Mouse (Mus musculus): ENCODE measurements around the gene Tada2a. TPM values are rescaled to one million over a fixed set of nuclear protein-coding genes. Genes with fewer than 3 reads are reported as not detected.

Gene Tada2a
- total RNA-seq (2022): 10 to 100 TPM in 3 of 4 experiments, 1 to 10 TPM in 1; 9.7 to 14.3 (median 13.0) TPM

DNA sequence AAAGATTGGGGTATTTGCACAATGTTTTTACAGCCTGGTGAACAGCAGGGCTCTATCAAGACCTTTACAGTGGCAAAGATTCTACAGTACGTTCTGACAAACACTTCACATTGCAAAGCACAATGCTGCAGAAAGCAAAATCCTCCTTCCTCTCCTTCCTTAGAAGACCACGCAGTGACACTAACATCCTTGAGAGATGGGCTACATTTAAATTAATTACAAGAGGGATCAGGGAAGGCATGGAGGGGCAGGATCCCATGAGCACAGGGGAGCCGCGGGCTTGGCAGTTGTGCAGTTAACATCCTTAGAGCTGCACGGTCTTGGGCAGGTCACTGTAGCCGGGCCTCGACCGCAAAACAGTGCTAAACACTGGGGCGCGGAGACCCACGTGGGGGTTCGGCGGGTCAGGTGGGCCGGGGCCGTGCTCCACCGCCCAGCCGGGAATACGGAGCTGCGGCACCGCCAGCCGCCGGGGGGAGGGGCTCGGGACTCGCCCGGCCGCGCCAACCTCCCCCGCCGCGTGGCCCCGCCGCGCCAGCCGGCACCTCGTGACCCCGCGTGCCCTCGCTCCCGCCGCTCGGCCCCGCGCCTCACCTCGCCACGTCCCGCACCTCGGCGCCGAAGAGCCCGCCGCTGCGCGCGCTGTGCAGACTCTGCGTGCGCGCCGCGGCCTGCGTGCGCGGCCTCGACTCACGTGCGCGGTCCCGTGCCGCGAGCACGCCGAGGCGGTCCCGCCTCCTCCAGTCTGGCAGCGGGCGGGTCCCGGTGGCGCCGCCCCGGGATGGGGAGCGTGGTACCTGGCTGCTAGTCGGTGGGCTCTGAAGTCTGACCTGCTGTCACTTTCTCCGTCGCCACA is at the start of gene Tada2a, which contains the start of gene Acaca:
Gene Tada2a, minus strand, starts transcription at position 658 of the 856 bp plus-strand sequence.
Gene Acaca, plus strand, starts transcription at position 730 of the 856 bp plus-strand sequence.
- DNase-seq (ENCODE audit: low spot score in 2 of 2): peak; percentile 57 to 69

DNA sequence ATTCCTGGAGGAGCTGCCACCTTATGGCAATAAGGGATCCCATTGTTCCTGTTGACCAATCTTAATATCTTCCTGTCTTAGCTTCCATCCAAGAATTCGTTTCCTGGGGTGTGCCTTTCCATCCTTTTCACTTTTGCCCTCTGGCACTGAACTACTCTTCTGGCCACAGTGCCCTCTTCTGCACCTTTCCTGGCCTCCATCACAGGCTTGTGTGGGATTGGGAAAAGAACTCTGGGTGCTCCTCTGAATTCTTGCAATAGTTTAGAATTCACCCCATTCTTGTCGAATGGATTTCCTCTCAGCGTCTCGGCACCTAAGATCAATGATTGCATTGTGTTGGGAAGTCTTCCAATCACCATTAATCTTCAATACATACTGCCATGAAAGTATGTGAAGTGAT is 49.2 kb upstream of the Tada2a start:
- no peak for DNase-seq (ENCODE audit: low spot score in 2 of 2)

DNA sequence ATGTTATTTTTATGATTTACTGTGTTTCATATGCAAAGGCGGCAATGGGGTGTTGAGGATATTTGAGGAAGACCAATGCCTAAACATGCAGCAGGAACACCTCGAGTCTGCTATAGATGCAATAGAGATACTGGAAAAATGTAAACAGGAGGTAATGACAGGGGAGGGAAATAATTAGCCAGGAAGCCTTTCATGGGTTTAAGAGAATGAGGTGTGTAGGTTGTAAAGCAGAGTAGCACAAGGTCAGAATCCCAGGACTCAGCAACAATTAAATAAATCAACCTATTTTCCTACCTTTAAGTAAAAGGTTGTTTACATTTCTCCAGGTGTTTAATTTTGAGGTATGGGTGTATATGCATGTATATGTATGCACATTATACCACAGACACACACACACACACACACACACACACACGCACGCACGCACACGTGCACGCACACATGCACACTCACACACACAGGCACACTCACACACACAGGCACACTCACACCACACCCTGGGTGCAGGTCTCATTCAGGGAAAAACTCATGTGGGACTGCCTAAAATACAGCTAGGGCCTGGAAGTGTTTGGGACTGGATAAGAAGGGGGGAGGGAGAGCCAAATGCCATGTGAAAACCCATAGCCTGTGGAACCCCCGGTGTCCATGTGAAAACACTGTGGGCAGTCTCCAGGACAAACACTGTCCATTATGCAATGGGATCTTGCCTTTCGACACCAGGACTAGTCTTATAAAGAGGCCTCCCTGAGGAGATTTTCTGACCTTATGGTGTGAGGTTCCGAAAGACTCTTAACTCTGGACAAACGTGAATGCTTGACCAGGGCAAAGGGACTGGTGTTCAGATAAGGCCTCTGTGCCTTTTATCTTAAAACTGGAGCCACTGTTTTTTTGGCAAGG is 43.4 kb upstream of the Tada2a start:
- DNase-seq (ENCODE audit: low spot score in 2 of 2): no peak

DNA sequence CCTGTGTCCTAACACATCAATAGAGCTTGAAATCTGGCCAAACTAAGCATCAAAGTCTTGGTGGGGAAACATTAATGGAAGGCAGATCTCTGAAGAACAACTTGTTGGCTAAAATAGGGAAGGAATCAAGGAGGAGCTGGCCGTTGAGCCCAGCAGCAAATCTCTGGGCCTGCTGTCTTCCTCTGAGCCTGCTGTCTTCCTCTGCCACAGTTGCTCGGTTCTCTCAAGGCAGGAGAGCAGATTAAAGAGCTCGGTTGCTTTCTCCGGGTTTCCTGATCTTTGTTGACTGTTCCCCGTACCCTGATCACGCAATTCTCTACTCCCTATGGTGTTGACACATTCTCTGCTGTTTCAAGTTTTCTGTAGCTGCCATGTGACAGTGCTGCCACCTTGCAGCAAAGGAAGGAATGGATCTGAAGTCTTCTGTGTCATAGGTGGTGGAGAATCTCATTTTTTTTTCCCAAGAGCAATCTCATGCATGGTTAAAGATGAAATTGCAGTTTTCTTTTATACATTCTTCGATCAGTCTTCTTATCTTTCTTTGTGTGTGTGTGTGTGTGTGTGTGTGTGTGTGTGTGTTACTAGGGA is 39.4 kb upstream of the Tada2a start:
- DNase-seq (ENCODE audit: low spot score in 2 of 2): peak; percentile 9 to 11

DNA sequence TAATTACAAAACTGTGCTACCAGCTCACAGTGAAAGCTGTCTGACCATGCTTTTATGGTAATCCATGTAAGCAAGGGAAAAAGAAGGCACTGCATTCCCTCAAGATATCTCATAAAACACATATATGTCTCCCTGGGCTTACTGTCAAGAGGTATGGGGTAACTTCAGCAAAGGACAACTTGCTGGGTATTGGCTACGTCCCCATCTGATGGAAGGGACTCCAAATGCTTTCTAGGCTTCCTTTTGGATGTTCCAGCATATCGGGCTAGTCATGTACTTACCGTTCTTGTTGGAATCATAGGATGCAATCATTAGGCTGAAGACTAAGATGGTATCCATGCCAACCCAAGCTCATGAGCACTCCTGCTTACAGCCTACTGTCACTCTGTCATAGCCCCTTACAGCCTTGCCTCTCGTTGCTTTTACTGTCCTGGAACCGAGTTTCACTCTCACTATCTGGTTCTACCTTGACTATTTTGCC is 37.7 kb upstream of the Tada2a start, which contains the start of gene Gm11437:
Gene Gm11437, minus strand, starts transcription at position 431 of the 481 bp plus-strand sequence.
- DNase-seq (ENCODE audit: low spot score in 2 of 2): no peak

DNA sequence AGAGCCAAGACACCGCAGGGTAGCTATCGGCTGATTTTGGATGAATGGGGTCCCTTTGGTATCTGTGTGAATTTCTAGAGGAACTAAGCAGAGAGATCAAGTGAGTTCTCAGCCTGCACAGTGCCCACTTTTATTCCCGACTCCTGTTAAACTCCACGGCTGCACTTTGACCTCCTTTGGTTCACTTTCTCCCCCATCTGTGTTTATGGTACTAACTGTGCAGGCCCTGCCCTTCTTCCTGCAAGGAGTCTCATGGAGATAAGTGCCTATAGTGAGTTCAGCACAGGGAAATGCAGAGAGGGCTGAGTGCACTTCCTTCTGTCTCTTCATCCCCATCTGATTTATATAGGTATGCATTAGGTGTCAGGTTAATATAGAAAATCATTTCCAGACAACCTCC is 35.2 kb upstream of the Tada2a start:
- no peak for DNase-seq (ENCODE audit: low spot score in 2 of 2)

DNA sequence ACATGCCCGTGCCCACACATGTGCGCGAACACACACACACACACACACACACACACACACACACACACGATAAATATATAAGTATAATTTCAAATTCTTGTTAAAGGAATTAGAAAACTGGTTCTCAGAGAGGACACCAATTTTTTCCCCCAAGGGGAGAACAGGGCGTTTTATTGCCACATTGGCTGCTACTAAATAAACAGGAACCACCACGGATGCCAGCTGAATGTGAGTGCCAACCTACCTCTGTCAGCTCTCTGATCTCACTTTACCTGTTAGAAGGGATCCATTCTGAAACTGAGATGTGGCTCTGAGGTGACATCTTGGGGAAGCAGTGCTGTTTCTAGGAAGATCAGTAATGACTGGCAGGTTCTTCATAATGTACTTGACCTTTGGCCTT is 34.7 kb upstream of the Tada2a start:
- DNase-seq (ENCODE audit: low spot score in 2 of 2): no peak

DNA sequence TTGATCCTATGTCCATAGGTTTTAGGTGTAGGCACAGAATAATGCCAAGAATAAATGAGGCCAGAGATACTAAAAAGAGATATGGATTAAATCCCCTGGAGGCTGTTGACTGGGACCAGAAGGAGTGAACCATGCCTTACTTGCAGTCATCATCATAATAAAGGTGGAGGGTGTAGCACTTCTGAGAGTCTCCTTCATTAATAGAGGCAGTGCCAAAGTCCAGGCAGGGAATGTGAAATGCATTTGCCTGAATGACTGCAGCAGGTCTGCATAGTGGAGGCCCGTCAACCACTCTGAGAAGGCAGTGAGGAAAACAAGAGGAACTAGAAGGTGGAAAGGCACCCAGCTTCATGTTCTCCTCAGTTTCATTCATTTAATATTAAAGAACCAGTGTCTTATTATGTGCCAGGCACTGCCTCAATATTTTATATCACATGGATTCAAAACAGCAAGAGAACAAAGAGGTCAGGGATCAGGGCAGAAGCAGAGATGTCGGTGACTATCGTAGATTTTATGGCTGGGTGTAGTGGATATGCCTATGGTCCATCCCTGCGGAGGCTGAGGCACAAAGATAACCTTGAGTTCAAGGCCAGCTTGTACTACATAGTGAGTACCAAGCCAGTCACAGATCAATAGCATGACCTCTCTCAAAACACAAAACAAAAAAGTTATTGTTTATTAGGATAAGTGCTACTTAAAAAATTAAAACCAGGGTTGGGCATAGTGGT is 27.3 kb upstream of the Tada2a start:
- DNase-seq (ENCODE audit: low spot score in 2 of 2): no peak

DNA sequence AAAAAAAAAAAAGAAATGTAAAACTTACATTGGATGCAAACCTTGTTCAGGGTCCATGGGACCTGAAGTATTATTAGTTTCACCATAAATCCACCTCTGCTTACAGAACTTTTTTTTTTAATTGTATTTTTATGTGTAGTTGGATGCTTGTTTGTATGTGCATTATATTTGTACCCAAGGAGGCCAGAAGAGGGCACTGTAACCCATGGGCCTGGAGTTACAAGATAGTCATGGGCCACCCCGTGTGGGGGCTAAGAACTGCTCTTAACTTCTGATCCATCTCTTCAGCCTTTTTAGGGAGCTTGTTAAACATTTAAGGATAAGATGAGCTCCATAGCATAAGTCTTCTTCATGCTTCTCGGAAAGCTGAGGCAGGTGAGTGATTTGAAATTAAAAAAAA is 21.5 kb upstream of the Tada2a start:
- no peak for DNase-seq (ENCODE audit: low spot score in 2 of 2)

DNA sequence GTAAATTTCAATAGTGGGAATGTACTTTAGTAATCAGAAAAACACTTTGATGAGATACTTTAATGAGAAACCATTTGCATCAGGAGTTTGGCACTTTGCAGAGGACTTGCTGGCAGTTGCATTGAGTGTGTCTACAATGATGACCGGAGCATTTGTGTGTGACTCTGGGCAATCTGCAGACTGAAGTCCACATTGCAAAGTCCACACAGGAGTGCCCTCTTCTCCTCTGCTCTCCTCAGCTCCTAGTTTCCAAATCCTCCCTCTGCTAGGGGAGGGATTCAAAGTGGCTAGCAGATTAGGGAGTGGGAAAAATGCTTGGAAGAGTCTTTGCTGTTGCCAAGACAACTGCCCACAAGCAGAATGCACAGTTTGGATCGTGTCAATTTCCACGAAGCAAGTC is 16.7 kb upstream of the Tada2a start:
- DNase-seq (ENCODE audit: low spot score in 2 of 2): no peak

DNA sequence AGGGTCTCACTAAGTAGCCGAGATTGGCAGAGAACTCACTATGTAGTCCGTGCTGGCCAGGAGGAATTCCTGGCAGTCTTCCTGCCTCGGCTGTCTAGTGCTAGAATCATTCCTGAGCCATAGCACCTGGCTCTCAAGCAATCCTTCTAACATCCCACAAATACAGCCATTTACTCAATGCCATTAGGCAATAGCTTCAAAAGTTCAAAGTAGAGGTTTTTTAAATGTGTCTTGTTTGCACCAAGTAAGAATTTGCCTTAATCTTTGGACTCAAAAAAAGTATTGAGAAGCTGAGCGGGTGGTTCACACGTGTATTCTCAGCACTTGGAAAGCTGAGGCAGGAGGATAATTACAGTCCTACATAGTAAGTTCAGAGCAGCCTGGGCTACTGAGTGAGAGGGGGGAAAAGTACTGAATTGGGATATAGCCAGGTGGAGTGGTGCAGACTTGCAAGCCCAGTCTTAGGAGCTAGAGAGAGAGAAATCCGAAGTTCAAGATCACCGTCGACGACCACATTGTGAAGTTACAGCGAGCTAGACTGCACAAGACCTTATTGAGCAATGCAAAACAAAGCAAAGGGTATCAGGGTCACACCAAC is 15.9 kb upstream of the Tada2a start:
- no peak for DNase-seq (ENCODE audit: low spot score in 2 of 2)

DNA sequence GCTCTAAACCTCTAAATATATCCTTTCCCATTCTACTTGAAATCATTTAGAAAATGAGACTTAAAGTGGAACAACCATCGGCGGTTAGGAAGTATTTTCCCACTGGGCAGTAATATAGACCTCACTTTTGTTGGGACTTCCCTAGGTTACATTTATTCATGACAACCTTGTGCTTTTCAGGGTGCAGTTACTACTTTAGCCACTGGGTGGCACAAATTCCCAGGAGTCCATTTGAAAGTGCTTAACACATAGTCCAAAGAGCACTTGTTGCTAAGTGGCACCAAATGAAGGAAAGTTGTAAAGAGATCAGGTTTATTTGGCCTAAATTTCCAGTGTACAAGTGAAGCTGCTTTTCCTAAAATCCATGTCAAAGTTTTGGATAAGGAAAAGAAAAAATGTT is 12.4 kb upstream of the Tada2a start:
- peak in 1 of 2 experiments; percentile 23 for DNase-seq (ENCODE audit: low spot score in 2 of 2)

DNA sequence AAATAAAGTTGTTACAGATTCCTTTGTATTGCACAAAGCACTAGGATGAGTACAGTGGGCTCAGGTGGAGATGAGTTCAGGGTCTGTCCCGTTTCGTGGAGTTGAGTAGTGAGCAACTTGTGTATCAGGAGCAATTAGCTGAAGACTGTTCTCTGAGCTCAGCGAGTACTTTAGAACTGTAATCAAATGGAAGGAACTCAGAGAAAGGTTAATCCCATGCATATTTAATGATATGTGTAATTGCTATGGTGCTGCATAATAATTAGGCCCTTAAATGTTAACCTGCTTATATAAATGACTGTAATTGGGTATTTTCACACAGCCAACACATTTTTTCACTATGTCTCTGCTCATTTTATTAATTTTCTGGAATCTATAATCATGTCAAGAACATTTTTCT is 7.1 kb upstream of the Tada2a start:
- DNase-seq (ENCODE audit: low spot score in 2 of 2): no peak

DNA sequence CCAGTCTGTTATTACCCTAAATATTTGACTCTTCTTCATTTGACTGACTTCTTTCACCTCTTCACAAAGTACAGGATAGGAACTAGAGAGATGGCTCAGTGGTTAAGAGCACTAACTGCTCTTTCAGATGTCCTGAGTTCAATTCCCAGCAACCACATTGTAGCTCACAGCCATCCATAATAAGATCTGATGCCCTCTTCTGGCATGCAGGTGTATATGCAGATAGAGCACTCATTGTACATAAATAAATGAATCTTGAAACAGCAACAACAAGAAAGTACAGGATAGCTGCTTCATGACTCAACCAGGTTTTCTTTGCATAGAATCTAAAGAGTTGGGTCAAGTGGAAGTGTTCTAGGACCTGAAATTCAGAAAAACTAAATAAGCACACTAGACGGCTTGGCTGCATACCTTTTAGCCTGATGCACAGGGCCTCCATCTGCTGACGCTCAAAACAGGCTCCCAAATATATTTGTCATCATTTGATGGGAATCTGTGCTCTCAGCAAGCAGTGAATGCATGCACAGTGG is 5.0 kb upstream of the Tada2a start:
- no peak for DNase-seq (ENCODE audit: low spot score in 2 of 2)

DNA sequence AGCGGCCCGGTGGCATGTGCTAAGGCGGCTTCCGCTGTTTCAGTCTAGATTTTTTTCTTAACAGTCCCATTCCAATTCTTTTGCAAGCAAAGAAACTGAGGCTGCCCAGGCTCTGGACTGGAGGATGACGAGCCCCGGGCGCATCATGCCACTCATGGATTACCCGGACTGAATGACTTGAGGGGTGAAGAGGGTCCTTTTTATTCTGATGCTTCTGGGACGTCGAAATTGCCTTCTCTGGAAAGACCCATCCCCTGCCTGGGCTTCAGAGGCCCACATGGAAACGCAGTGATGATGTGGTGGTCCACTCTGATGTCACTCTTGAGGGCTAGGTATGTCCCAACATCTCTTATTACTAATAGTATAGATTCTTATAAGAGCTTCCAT is 392 bp upstream of the Tada2a start:
- DNase-seq (ENCODE audit: low spot score in 2 of 2): peak in 1 of 2 experiments; percentile 5

DNA sequence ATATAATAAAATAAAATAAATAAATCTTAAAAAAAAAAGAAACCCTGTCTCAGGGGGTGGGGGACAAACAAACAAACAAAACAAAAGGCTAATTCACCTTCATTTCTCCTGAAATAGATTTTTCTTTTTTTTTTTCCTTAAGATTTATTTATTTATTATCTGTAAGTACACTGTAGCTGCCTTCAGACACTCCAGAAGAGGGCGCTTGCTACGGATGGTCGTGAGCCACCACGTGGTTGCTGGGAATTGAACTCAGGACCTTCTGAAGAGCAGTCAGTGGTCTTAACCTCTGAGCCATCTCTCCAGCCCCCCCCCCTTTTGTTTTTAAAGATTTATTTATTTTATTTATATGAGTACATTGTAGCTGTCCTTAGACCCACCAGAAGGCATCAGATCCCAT is 1.4 kb downstream of the Tada2a start:
- no peak for DNase-seq (ENCODE audit: low spot score in 2 of 2)

DNA sequence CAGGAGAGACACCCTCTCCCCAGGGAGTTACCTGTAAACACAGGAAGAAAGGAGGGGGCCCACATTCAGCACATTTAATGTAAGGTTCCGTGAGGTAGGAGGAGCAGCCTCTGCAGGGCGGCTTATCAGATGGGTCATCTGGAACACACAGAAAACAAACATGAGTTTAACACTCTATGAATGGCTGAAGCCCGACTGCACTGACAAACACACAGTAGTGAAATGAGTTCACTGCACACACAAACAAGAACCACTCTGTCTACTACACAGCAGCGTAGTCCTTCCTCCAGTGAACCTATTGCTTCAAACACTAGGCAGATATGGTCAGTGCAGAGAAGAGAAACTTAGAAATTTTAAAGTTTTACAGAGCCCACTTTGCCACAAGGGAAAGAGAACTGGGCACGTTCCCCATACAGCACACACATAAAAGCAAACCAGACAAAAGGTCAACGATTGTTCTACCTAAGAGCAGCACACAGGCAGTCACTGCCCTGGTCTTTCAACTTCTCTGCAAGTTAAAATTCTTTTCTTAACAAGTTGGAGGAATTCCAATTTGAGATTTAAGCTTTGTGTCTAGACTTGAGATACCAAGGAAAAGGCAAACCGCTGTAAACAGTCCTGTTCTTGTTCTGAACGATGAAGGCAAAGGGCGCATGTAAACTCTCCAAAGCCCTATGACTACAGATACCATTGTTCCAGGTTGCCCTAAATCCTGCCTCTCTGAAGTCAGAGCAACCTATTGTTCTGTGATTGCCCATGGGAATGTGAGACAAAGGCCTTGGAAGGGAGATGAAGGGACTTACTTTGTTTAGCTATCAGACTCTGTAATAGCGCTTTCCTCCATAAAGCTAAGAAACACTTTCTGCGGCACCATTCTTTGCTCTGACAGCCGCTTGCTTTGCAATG is 8.1 kb downstream of the Tada2a start:
- no peak for DNase-seq (ENCODE audit: low spot score in 2 of 2)

DNA sequence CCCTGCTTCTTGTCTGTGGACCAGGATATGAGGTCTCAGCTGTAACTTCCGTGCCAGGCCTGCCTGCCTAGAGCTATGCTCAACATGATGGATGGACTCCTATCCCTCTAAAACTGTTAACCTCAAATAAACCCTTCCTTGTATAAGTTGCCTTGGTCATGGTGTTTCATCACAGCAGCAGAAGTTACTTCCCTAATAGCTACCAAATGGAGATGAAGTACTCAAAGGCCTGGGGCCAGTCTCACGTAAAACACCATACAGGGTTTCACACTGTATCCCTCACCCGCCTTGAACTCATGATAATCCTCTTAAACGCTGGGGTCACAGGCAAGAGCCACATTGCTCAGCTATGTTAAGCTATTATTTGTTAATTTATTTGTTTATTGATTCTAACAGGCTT is 12.0 kb downstream of the Tada2a start:
- no peak for DNase-seq (ENCODE audit: low spot score in 2 of 2)

DNA sequence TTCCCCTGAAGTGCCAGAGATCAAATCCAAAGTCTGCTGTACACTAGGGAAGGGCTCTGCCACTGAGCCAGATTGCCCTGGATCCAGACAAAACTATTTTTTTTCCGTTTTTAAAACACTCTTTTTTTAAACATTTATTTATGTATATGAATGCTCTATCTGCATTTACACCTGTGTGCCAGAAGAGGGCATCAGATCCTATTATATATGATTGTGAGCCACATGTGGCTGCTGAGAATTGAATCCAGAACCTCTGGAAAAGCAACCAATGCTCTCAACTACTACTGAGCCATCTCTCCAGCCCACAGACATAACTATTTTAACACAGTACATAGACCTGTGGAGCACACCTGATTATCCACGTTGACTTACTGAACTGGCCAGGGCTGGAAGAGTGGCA is 13.2 kb downstream of the Tada2a start:
- DNase-seq (ENCODE audit: low spot score in 2 of 2): no peak

Measured in gastrocnemius, adult 8-10 months (tissue).